ENCODE assay signal across 7 mouse cellular contexts in the genomic region with DNA sequence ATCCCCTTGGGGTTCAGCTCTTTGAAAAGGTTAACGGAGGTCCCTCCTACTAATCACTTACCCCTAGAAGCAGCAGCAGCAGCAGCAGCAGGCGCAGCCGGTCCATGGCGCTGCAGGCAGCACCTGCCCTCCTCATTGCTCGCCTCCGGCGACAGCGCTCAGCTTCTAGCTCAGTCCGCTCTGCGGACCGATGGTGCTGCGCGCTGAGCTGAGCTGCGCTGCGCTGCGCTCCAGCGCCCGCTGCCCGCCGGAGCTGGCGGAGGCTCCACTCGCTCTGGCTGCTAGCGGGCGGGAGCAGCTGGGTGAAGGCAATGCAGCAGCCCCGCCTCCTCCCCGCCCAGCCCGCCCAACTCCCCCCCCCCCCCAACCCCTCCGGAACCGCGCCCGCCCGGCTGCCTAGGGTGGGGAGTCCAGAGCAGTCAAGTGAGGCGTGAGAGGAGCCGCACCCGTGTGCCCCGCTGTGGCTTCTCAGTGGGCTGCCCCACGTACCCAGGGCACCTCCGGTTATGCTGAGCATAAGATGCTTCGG. TPM values are rescaled to one million over a fixed set of nuclear protein-coding genes. Genes with fewer than 3 reads are reported as not detected.
DNase-seq lines count a peak whose midpoint lies in the region; ATAC-seq and TF ChIP-seq lines count a peak whose summit lies in the region.

A gene (minus strand): TSS at position 313 of the 529 bp plus-strand sequence.

- TF ChIP-seq POLR2A in cortical plate, adult 2 months (IDR thresholded peaks at IDR 0.05; ENCODE audit: extremely low read depth, insufficient read depth, low read length): no peak
- peak; percentile 59; the same call in 1 of the 2 replicates for TF ChIP-seq POLR2A in spleen, adult 2 months (IDR thresholded peaks at IDR 0.05; ENCODE audit: low read depth, low read length)

- intact Hi-C loops in left cerebral cortex, adult 2 months (cut with DNase I): loop anchor here (5.0 kb wide), 1 partner anchor 60 kb away; no protein-coding TSS in a partner anchor

- peak within 1 kb of the TSS; percentile 54; the same call in 1 of the 2 replicates for H3K9ac ChIP-seq in heart, embryonic 16.5 days (ENCODE audit: low read length)

- H3K27me3 ChIP-seq in heart, embryonic 16.5 days (ENCODE audit: control insufficient read depth, insufficient read depth, low read length): peaks cover 78% of the 10 kb centered on the region
- 0 out of 2 replicates have a peak, but pooled peaks cover 10% of the 10 kb centered on the region for H3K27me3 ChIP-seq in spleen, adult 2 months (ENCODE audit: control insufficient read depth, insufficient read depth, low read length)

- no peaks in the 10 kb centered on the region for H3K4me1 ChIP-seq in cortical plate, adult 2 months (ENCODE audit: control insufficient read depth, insufficient read depth, low read length)
- peaks cover 21% of the 10 kb centered on the region for H3K4me1 ChIP-seq in heart, embryonic 16.5 days (ENCODE audit: control insufficient read depth, insufficient read depth, low read length)
- peaks cover 13% of the 10 kb centered on the region for H3K4me1 ChIP-seq in spleen, adult 2 months (ENCODE audit: control insufficient read depth, insufficient read depth, insufficient read length)

- no peaks in the 10 kb centered on the region for H3K9me3 ChIP-seq in heart, embryonic 16.5 days (replicated peaks; ENCODE audit: control insufficient read depth, low read length)

- WGBS in heart, embryonic 16.5 days: 0% methylated on average over 31 of the region's 39 CpGs
- 1% methylated on average over 38 of the region's 39 CpGs for WGBS in spleen, adult 2 months

- peak; percentile 54 to 62 for DNase-seq in B cell, adult 2 months
- peak; percentile 70 for DNase-seq in ES-CJ7 (ENCODE audit: low read depth, low spot score)
- DNase-seq in left cerebral cortex, adult 2 months (ENCODE audit: extremely low spot score in 1 of 2, low spot score in 2 of 2): peak; percentile 52 to 54
- peak; percentile 17 to 59 for DNase-seq in spleen, adult 2 months (ENCODE audit: low read depth in 1 of 2, low spot score in 2 of 2)

- no peak for TF ChIP-seq CTCF in cortical plate, adult 2 months (IDR thresholded peaks at IDR 0.05; ENCODE audit: extremely low read depth, insufficient read depth, low read length)
- no peak for TF ChIP-seq CTCF in left cerebral cortex, adult 2 months (IDR thresholded peaks at IDR 0.05)
- TF ChIP-seq CTCF in spleen, adult 2 months (IDR thresholded peaks at IDR 0.05; ENCODE audit: extremely low read depth, insufficient read depth, insufficient read length, insufficient replicate concordance): no peak

- peak; percentile 66 for ATAC-seq in heart, embryonic 16.5 days (replicated peaks; ENCODE audit: extremely low read depth, insufficient read depth, low FRiP score)
- peak; percentile 13; the same call in 1 of the 2 replicates for ATAC-seq in megakaryocyte progenitor cell, adult 5-6 weeks (replicated peaks; ENCODE audit: poor library complexity)

- peak within 1 kb of the TSS; percentile 10; the same call in 1 of the 2 replicates for H3K4me3 ChIP-seq in cortical plate, adult 2 months (ENCODE audit: insufficient read depth, low read length)
- peak within 1 kb of the TSS; percentile 48 for H3K4me3 ChIP-seq in heart, embryonic 16.5 days (ENCODE audit: low read length)
- peak within 1 kb of the TSS; percentile 40 for H3K4me3 ChIP-seq in left cerebral cortex, adult 2 months
- peak within 1 kb of the TSS; percentile 63 for H3K4me3 ChIP-seq in spleen, adult 2 months (ENCODE audit: extremely low read depth, insufficient read depth, insufficient read length)

- H3K27ac ChIP-seq in cortical plate, adult 2 months (ENCODE audit: insufficient read depth, low read length): no peak within 1 kb of the TSS
- H3K27ac ChIP-seq in heart, embryonic 16.5 days (ENCODE audit: low read length): no peak within 1 kb of the TSS
- no peak within 1 kb of the TSS for H3K27ac ChIP-seq in left cerebral cortex, adult 2 months
- no peak within 1 kb of the TSS for H3K27ac ChIP-seq in spleen, adult 2 months (ENCODE audit: insufficient read depth, low read length)

- peak within 1 kb of the TSS; percentile 68 for H3K4me2 ChIP-seq in heart, embryonic 16.5 days (ENCODE audit: low read depth, low read length)

- H3K36me3 ChIP-seq in heart, embryonic 16.5 days (ENCODE audit: control insufficient read depth, insufficient read depth): no peaks in the 10 kb centered on the region
- H3K36me3 ChIP-seq in spleen, adult 2 months (ENCODE audit: control insufficient read depth, insufficient read depth, low read length): no peaks in the 10 kb centered on the region

RNA-seq across cellular contexts. Expression of the gene that starts here (rescaled TPM):
- polyA plus RNA-seq in cortical plate, adult 2 months (2012; rRNA removed): 0.86 and 0.93 TPM in 2 replicates
- polyA plus RNA-seq in heart, embryonic 16.5 days (2015; fragmentation: Nextera tagmentation; extraction: Ambion mirVana): 4.3 and 5.3 TPM in 2 replicates
- 1 to 10 TPM in 1 of 2 experiments, under 1 TPM in 1; 0.93 to 1.3 TPM for total RNA-seq in left cerebral cortex, adult 2 months (2021)
- not detected in 2 replicates for total RNA-seq in megakaryocyte progenitor cell, adult 5-6 weeks (2015)
- total RNA-seq in megakaryocyte progenitor cell, adult 5-6 weeks (2017): not detected in 2 replicates
- 7.3 and 12.0 TPM in 2 replicates for polyA plus RNA-seq in spleen, adult 2 months (2012; rRNA removed)

Comparison
In these comparisons a context has a peak if more than half of its experiments do, and no peak if none do; other contexts are left out.
1. Peak in ATAC-seq in megakaryocyte progenitor cell, adult 5-6 weeks; RNA of the gene not detected or under 1 TPM.
2. H3K4me3 ChIP-seq: peak in every context shown above with its lines; median percentile 63 in spleen, adult 2 months; 48 in heart, embryonic 16.5 days; 40 in left cerebral cortex, adult 2 months; 10 in cortical plate, adult 2 months.